Mouse (Mus musculus): ENCODE results near the gene Dync1h1.

Gene Dync1h1

DNA sequence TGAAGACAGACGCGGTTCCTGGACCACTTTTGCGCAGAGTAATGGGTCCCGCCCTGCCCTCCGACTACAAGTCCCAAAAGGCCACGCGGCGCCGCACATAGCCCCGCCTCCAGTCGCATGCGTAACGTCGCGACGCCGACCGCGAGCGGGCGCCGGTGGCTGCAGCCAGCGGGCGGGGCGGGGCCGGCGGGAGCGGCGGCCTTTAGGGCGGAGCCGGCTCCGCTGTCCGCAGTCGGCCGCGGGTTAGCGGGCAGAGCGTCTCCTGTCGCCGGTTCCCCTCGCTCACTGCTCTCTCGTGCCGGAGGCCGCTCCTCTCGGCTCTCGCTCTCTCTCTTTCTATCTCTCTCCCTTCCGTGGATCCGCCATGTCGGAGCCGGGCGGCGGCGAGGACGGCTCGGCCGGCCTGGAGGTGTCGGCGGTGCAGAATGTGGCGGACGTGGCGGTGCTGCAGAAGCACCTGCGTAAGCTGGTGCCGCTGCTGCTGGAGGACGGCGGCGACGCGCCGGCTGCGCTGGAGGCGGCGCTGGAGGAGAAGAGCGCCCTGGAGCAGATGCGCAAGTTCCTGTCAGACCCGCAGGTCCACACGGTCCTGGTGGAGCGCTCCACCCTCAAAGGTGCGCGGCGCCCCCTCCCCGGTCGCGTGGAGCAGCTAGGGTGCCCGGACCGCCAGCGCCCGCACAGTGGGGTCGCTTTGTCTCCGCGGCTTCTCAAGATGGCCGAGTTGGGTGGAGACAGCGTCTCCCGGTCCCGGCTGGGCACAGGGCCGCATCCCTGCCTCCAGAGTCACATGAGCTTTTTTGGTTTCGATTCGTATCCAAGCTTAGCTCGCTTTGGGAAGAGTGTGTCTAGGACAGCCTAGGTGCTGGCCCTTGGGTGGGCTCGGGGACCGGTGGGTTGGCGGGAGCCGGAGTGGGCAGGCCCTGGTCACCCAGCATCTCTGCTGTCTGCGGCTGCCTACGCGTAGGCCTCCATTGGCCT is at the start of gene Dync1h1:
Dync1h1 (plus strand) TSS at position 212 of the 978 bp plus-strand sequence.
- in situ Hi-C loops (cut with MseI, MboI) = no loop called here

DNA sequence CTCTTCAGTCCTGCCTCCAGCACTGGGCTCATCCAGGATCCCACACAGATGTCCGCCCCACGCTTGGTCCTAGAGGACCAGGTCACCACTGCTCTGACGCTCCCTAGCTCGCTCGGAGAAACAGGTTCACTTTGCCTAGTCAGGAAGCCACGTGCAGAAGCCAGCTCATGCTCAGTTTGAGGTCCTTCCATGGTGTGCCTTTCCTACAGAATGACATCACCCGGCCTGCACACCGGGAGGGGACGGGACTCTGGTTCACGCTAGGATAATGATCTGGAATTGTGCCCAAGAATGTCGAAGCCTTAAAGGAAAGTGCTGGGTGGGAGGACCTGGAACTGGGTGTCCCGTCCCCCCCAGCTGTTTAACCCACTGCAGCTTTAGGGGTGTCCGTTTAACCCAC is 49.1 kb upstream of the Dync1h1 start:
- in situ Hi-C loops (cut with MseI, MboI) = no loop called here

DNA sequence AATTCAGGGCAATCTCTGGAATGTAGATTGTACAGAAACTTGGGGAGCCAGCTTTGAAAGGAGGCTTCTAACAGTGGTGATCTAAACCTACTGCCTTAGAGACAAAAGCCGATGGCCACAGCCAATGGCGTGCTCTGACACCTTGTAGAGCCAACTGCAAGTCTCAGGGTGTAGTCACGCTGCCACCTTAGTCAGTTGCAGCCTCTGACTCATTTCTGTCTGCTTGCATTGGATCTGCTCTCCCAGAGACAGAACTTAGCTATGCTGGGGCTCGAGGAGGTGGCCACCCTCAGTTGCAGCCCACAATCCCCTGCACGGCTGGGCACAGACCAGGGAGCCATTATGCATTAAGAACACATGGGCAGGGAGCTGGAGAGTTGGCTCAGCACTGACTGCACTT is 47.9 kb upstream of the Dync1h1 start:
- in situ Hi-C loops (cut with MseI, MboI) = no loop called here

DNA sequence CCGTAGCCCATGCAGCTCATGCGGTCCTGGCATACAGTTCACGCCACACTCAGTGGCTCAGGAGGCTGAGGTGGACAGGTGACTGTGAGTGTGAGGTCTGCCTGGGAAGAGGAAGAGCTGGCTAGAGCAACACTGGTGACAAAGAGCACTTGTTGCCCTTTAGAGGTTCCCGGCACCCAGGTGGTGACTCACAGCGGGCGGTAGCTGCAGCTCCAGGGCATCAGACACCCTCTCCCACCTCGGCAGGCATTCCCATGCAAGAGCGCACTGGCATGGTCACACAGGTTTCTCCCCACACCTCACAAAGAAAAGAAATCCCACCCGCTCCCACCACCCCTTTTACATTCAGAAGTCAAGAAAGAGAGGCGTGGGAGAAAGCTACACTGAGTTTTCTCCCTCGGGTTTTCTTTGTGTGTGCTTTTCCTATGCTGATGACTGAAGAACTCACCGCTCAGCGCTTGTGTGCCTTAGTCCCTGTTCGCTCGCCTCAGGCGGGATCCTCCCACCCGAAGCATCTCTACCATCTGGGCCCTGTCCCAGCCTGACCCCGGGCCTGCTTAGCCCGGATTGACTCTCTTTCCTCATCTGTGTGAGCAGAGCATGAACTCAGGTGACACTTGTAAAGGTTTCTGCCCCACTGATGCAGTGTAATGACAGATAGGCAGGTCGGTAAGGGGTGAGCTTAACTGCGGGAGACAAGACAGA is 45.6 kb upstream of the Dync1h1 start:
- in situ Hi-C loops (cut with MseI, MboI) = no loop called here

DNA sequence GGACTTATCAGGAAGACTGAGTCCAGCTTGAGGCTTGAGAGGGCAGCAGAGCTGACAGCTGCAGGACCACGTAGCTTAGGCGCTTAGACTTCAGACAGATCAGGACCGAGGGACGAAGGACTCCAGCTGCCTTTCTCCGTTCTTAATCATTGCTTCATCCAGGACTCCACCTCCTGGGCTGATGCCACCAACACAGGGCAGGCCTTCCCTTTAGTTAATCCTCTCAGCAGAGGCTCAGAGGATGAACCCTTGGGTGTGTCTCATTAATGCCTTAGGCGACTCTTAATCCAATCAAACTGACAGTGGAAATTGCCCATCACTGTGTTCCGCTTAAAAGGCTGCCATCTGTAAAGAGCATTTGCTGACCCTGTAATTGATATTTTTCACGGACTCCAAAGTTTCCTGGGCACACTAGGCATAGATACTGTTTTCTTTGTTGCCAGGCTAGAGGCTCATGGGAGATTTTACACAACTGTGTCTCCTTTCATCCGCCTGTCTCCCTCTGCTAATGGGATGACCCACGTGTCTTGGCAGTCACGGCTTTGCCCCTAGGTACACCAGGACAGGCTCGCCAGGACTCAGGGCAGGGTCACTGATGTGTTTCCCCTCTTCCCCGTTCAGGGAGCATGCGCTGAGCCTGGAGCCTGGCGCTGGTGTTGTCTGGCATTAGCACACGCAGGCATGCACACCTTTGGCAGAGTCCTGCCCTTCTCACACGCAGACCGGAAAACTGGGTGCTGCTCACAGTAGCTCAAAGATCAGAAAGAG is 44.2 kb upstream of the Dync1h1 start:
- in situ Hi-C loops (cut with MseI, MboI) = no loop called here

DNA sequence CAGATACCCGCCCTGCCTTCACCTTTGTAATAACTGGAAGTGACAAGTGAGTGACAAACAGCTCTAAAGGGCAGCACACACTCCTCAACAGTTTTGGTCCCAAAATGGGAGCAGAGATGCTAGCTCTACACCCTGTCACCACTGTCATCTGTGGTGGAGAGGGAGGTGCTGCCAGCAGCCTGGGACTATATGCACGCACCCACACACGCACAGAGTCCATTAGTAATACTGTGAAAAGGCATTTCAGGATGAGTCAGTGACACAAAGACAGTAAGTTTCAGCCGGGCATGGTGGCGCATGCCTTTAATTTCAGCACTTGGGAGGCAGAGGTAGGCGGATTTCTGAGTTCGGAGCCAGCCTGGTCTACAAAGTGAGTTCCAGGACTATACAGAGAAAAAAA is 43.1 kb upstream of the Dync1h1 start:
- in situ Hi-C loops (cut with MseI, MboI) = no loop called here

DNA sequence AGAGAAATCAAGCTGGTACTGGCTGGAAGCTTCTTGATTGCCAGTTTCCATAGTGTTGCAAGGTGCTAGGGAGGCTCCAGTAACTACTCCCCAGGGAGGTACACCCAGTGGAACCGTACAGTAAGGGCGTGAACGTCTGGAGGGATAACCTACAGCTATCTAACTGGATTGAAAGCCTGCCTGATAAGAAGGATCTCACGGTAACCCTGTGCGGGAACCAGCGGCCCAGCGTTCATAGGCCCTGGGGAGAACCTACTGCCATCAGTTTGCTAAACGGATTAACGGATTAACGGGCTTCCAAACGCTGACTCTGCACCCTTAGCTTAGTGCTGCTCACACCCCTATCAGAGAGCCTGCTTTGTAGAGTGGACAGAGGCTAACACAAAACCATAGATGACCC is 37.9 kb upstream of the Dync1h1 start:
- in situ Hi-C loops (cut with MseI, MboI) = no loop called here

DNA sequence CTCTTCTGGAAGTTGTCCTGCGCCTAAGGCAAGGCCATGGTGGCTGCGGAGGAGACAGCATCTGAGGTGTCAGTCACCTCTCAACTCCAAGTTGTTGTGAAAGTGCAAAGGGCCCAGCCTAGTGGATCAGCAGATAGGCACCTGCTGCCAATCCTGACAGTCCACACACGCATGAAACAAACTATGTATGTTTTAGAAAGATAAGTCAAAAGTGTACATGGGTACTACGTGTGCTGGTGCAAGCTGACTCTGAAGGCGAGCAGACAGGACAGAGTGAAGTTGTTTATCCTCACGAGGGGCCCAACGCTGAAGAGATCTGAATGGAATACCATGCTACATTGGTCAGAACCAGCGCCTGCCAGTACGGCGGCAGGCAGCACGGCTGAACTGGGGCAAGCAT is 36.4 kb upstream of the Dync1h1 start:
- in situ Hi-C loops (cut with MseI, MboI) = no loop called here

DNA sequence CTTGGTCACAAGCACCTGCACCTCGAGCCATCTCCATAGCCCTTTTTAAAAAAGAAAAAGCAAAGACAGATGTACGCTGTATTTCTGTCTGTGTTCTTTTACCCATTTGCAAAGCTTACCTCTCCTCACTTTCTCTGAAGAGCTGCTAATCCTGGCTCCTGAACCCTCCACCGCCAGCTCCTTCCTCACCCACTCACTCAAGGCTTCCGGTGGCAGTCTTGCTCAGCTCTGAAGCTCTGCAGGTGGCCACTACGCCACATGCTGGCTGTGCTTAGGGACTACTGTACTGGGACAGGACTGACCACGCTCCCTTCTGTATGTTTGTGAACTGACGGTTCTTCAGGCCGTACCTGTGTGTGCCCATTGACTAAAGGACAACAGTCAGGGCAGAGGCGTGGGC is 34.9 kb upstream of the Dync1h1 start:
- in situ Hi-C loops (cut with MseI, MboI) = no loop called here

DNA sequence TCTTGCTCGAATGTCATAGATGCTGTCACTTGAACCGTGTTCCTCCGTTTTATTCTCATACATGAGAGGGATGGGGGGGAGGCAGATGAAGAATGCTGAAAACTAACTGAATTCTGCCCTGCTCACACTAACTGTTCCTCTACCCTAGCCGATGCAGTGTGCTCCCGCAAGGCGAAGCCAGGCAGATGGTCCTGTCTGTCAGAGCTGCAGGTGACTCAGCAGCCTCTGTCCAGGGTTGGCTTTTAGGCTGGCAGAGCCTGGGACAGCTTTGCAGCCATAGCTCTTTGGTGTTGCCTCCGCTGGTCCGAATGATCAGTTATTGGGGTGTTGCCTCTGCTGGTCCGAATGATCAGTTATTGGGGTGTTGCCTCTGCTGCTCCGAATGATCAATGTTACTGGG is 30.2 kb upstream of the Dync1h1 start:
- in situ Hi-C loops (cut with MseI, MboI) = no loop called here

DNA sequence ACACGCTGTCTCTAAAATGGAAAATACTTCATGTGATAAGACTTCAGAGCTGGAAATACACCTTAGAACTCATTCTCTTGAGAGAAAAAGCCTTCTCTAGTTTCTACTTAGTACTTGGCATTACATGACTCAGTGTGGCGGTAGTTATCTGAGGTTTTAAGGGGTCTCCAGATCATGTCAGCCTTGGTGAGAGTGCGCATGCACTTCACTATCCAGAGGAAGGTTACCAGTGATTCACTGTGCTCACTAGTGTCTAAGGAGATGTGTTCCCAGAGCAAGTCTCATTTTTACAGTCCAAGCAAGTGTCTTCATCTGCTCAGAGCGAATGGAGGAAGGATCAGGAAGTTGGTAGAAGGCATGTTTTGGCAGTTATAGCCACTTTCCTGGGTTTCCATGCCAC is 28.9 kb upstream of the Dync1h1 start:
- in situ Hi-C loops (cut with MseI, MboI) = no loop called here

DNA sequence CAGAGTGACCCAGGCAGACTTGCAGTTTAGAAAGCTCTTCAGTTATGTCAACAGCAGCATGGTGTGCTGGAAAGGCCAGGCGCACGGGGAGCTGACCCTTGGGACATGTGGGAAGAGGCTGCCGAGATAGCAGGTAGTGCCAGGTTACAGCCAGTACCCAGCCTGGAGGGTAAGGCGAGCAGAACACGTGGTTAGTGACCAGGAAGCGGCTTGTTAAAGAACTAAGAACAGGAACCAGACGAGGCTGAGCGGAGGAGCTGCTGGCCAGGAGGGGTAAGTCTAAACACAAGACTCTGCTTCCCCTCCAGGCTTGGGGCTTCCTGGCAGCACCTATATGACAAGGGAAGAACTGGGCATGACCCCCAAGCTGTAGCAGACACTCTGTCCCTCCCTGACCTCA is 27.6 kb upstream of the Dync1h1 start:
- in situ Hi-C loops (cut with MseI, MboI) = no loop called here

DNA sequence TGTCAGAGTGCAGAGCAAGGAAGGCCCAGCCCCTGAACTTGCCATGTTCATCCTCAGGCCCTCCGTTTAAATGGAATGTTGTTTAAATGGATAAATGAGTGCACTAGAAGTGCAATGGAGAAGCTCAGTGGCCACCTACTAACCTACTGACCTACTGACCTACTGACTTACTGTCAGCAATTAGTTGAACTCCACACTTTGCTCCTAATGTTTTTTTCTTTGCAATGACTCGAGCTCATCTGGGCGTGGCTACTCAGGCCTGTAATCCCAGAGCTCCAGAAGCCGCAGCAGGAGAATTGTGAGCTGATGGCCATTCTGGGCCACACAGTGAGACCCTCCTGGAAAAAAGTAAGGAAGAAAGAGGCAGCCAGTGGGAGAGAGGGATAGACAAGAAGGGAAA is 25.3 kb upstream of the Dync1h1 start:
- in situ Hi-C loops (cut with MseI, MboI) = no loop called here

DNA sequence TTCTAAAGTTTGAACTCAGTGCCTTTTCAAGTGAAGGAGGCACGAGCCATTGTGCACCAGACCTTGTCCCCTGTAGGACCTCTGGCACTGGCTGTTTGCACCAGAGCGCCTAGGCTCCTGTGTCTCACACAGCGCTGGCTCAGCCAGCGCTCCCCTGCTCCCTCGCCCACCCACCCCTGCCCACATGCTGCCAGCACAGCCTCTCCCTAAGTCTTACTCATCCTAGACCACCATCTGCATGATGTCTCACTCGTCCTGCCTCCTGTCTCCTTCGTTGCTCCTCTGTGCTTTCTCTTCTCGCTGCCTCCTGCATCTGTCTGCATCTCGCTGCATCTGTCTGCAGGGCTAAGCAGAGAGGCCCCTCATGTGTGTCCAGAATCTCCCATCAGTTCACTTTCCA is 22.9 kb upstream of the Dync1h1 start:
- in situ Hi-C loops (cut with MseI, MboI) = no loop called here

DNA sequence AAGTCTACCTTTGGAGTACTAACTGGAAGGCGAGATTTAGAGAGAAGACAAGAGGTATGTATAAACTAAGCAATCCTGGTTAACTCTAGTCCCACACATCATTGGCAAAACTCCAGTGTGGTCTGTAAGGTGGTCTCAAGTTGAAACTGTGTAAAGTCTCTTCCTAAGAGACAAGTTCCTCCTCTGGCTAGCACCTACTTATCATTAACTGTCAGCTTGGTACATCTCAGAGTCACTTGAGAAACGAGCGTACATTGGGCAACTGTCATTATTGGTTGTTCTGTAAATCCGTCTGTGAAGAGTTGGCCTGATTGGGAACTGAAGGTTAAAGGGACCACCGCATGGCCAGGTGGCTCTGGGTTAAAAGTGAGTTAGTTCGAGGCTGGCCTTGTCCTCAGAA is 12.6 kb upstream of the Dync1h1 start:
- in situ Hi-C loops (cut with MseI, MboI) = no loop called here

DNA sequence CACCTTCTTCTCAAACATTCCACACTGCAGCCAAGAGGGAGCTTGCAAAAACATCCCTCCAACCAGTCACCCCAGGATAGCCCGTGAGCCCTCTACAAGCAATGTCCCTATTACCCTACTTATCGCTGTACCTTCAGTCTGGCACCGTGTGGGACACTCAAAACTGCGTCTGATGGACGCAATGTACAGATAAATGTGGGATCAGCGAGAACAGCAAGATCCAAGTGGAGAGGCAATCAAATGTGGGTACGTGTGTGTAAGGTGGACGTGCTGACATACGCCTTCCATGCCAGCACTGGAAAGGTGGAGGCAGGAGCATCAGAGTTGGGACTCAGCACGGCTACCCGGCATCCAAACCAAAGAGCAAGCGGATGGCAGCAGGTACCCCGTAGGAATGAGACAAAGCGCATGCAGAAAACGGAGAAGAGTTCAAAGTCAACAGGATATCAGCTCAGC is 10.4 kb upstream of the Dync1h1 start:
- in situ Hi-C loops (cut with MseI, MboI) = loop anchor here in 1 of 2 experiments (10.0 kb wide), 1 partner anchor 254 kb away; the partner anchor contains the start of gene Mok

DNA sequence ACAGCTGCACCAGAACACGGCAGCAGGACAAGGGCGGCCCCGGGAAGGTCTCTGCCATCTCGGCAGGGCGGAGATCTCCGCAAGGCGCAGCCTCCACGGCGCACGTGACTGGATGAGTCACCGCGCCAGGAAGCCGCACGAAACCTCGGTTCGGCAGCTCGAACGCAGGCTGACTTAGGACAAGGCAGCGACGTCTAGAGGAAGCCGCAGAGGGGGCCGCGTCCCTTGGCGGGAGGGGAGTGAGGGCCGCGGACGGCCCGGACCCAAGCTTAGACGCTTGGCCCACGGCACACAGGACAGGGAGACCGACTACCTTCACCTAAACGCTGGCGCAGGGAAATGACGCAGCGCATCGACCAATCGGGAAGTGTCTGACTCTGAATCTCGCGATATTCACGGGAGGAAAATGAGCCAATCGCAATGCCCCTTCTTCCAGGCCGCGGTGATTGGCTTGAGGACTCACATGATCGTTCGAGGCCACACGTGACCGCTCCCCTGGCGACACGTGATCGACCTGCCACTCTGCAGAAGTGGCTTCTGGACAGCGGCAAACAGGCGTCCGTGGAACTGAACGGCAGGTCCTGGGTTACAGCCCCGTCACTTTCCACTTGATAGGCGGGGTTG is 9.9 kb upstream of the Dync1h1 start:
- in situ Hi-C loops (cut with MseI, MboI) = loop anchor here in 1 of 2 experiments (10.0 kb wide), 1 partner anchor 253 kb away; the partner anchor contains the start of gene Mok

DNA sequence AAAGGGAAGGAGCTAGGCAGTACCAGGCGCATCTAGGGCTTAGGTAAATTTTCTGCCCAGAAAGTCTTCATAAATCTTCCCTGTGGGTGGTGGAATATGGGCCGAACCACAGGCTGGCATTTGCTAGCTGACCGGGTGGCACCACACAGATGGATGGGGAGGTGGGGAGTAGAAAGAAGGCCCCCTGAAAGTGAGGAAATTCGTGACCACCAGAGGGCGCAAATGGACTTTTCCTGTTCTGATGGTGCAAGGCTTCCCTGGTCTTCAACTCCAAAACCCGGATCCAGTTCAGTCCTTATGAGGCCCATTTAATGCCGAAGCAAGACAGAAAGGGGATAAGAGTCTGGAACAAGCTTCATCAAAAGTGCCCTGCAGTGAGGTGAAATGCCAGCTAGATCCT is 2.7 kb upstream of the Dync1h1 start:
- in situ Hi-C loops (cut with MseI, MboI) = loop anchor here in 1 of 2 experiments (10.0 kb wide), 1 partner anchor 246 kb away; the partner anchor contains the start of gene Mok

DNA sequence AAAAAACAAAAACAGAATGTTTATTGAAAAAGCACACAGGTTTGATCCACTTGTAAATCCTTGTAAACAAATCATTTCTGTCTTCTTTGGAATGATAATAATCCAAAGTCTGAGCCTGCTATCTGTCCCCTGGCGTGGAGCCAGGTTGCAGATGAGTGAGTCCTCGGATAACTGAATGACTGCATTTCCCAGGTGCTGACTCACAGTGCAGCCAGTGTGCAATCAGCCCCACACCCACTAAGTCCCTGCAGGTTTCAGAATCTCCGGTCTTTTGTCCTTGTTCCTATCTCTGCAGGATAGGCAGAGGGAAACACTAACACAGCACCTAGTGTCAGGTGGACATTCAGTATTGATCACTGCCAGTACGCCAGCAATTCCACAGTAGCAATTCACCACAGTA is 1.5 kb upstream of the Dync1h1 start:
- in situ Hi-C loops (cut with MseI, MboI) = loop anchor here in 1 of 2 experiments (10.0 kb wide), 1 partner anchor 245 kb away; the partner anchor contains the start of gene Mok

DNA sequence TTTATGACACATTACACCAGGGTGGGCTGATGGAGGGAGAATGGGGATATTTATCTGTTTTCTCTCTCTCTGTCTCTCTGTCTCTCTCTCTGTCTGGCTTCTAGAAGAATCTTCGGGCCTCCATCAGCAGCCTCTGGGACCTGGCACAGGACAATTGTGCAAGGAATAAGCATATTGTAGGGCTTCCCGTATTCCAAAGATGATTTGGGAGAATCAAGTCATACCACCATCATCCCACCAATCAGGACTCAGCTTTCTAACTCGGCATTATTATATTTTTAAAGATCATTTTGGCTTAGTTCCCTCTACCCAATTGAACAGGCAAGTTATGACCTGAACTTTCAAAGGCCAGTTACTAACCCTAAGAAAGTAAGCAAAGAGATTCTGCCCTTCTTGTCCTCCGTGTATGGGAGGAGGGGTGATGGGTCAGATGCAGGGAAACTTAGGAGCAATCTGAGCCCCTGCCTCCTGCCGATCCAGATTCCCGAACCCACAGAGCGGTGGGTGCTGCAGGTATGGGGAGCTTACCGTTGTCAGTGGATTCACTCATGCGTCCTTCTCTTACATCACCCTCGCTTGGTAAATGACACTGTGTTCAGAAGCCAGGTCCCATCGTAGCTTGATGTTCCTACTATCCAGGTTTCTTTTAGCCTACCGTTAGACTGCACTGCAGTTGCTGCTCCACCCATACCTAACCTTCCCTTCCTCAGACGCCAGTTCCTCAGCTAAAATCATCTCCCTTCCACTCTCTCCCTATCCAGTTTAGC is 844 bp upstream of the Dync1h1 start:
- in situ Hi-C loops (cut with MseI, MboI) = no loop called here
